Mouse (Mus musculus): ENCODE data around the gene Clk1. TPM values are rescaled to one million over a fixed set of nuclear protein-coding genes. Genes with fewer than 3 reads are reported as not detected.

The Clk1 gene
- polyA plus RNA-seq, 1 experiment from 2014 or later, result 159 TPM

DNA sequence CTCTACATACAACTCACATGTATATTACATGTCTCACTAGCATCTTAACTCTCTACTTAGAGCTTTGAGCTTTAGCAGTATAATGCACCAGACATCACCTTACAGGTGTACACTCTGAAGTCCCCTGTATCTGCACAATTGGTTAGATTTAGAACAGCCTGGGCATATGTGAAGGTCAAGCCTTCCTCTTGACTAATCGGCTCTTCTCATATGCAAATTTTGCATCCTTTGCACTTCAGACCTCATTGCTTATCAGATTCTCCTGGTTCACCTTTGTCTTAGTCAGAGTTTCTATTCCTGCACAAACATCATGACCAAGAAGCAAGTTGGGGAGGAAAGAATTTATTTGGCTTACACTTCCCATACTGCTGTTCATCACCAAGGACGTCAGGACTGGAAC, 54.1 kb downstream of the Clk1 start:
- H3K9me3 ChIP-seq, result no peaks in the 10 kb centered on the region
- no peak overlapping the region for H3K9ac ChIP-seq
- no peak overlapping the region for H3K27ac ChIP-seq
- 87% methylated on average over 2 of the region's 2 CpGs for WGBS
- no peaks in the 10 kb centered on the region for H3K36me3 ChIP-seq (replicated peaks)
- no peaks in the 10 kb centered on the region for H3K27me3 ChIP-seq
- ATAC-seq (ENCODE audit: low FRiP score), result no peak
- H3K4me1 ChIP-seq, result no peaks in the 10 kb centered on the region
- H3K4me3 ChIP-seq (replicated peaks), result no peak overlapping the region
- H3K4me2 ChIP-seq, result no peak overlapping the region

DNA sequence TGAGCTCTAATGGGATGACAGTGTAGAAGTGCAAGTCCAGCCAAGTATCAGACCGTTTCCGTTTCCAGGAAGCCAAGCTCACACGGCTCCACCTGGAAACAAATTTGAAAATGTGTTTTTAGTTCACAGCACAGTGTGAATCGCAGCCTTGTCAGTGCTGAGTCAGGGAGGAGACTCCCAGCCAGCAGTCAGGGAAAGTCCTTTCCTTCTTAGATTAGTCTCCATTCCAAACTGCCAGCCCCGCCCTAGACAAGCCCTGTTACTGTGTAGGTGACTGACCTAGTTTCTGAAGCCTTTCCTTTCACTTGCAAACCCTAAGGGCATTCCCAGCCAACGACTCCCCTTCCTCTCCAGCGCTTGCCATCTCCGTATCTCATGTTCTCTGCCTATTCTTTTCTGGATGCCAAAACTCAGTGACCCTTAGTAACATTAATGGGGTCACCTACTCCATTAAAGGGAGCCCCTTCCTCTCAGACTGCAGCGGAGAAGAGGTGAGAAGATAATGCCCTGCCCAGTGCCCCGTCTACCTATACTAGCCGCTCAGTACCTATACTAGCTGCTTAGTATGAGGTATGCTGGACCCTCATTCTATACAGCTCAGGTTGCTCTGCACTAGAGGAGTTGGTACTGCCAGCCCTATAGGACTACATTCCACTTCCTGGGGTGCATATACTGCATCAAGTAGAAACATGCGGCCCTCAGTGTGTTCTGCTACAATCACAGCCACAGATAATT, 57.0 kb downstream of the Clk1 start:
- H3K9me3 ChIP-seq, result no peaks in the 10 kb centered on the region
- no peaks in the 10 kb centered on the region for H3K27me3 ChIP-seq
- 87% methylated on average over 12 of the region's 12 CpGs for WGBS
- H3K9ac ChIP-seq, result no peak overlapping the region
- H3K4me1 ChIP-seq, result no peaks in the 10 kb centered on the region
- no peaks in the 10 kb centered on the region for H3K36me3 ChIP-seq (replicated peaks)
- H3K4me3 ChIP-seq (replicated peaks), result no peak overlapping the region
- H3K27ac ChIP-seq, result no peak overlapping the region
- ATAC-seq (ENCODE audit: low FRiP score), result no peak
- no peak overlapping the region for H3K4me2 ChIP-seq

DNA sequence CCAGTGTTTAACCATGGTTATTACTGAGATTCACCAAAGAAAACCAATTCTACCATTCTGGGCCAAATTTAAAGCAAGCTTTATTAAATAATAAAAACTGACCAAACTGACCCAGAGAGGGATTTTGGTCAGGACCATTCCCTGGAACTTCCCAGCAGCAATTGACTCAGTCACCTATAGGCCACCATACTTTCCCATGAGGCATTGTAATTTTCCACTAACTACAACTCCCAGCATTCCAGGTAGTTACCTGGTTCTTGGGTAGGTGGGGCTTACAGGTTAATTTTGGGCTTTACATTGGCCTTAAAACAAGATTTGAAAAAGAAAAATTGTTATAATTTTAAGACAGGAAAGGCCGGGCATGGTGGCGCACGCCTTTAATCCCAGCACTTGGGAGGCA, 58.0 kb downstream of the Clk1 start:
- H3K4me2 ChIP-seq, result no peak overlapping the region
- no peaks in the 10 kb centered on the region for H3K27me3 ChIP-seq
- no peak overlapping the region for H3K4me3 ChIP-seq (replicated peaks)
- no peak overlapping the region for H3K9ac ChIP-seq
- no peaks in the 10 kb centered on the region for H3K36me3 ChIP-seq (replicated peaks)
- ATAC-seq (ENCODE audit: low FRiP score), result no peak
- no peaks in the 10 kb centered on the region for H3K4me1 ChIP-seq
- no peaks in the 10 kb centered on the region for H3K9me3 ChIP-seq
- WGBS, result 97% methylated on average over 3 of the region's 3 CpGs
- no peak overlapping the region for H3K27ac ChIP-seq

DNA sequence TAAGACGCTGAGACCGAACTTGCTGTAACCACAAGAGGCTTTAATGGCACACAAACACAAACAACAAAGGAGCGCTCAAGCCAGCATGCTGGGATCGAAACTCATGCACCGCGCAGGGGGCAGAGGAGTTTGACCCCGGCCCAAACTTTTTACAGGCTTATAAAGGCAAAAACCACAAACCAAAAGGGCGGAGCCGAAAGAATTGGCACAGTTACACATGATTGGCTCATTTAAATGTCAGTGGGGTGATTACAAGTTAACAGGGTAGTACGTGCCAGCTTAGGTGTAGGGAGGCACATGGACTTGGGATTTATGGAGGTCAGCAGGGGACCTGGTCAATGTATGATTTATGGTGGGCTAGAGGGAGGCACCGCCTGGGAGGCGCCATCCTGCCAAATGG, 59.3 kb downstream of the Clk1 start:
- WGBS, result 96% methylated on average over 12 of the region's 12 CpGs

DNA sequence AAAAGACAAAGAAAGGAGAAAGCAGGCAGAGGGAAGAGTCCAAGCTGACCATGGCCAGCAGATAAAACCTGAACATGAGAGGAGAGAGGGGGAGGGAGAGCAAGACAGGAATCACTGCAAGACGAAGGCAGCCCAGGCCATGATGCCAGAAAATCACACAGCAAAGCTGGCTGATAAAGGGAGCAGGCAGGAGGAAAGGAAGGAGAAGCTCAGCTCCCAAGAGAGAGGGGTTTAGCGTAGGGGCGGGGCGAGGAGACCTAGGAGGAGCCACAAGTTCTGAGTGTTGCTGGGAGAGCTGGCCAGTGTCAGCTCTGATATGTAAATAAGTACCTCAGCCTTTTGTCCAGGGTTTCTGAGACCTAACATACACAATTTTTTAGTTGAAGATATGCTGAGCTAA, 61.6 kb downstream of the Clk1 start:
- Histone ChIP-seq H3K4me2 (no peak overlapping the region), H3K27me3 (no peaks in the 10 kb centered on the region), H3K36me3 (replicated peaks) (no peaks in the 10 kb centered on the region), H3K27ac (no peak overlapping the region), H3K9me3 (no peaks in the 10 kb centered on the region), H3K4me1 (no peaks in the 10 kb centered on the region), H3K4me3 (replicated peaks) (no peak overlapping the region), H3K9ac (no peak overlapping the region)
- WGBS, result 67% methylated on average over 4 of the region's 4 CpGs
- no peak for ATAC-seq (ENCODE audit: low FRiP score)

More for the DNA sequence above, 59.3 kb downstream of the Clk1 start:
- Histone ChIP-seq H3K4me2 (no peak overlapping the region), H3K36me3 (replicated peaks) (no peaks in the 10 kb centered on the region), H3K9ac (no peak overlapping the region), H3K4me3 (replicated peaks) (no peak overlapping the region), H3K27ac (no peak overlapping the region), H3K9me3 (no peaks in the 10 kb centered on the region), H3K4me1 (no peaks in the 10 kb centered on the region), H3K27me3 (no peaks in the 10 kb centered on the region)
- no peak for ATAC-seq (ENCODE audit: low FRiP score)

Other genes with a start within 250 kb of the Clk1 start
- not detected in 2 replicates for gene Aox4, start 213.7 kb downstream of the Clk1 start, polyA plus RNA-seq (2016; fragmentation: Nextera tagmentation; extraction: Ambion mirVana)
- gene Aox2, start 145.7 kb downstream of the Clk1 start, polyA plus RNA-seq (2016; fragmentation: Nextera tagmentation; extraction: Ambion mirVana), result 0.09 and 0.15 TPM in 2 replicates
- 509 and 526 TPM in 2 replicates for gene Bzw1, start 31.2 kb downstream of the Clk1 start, polyA plus RNA-seq (2016; fragmentation: Nextera tagmentation; extraction: Ambion mirVana)
- gene Nif3l1, start 21.1 kb upstream of the Clk1 start, polyA plus RNA-seq (2016; fragmentation: Nextera tagmentation; extraction: Ambion mirVana), result 57.9 and 65.0 TPM in 2 replicates
- gene Ppil3, start 21.4 kb upstream of the Clk1 start, polyA plus RNA-seq (2016; fragmentation: Nextera tagmentation; extraction: Ambion mirVana), result 47.5 and 49.4 TPM in 2 replicates
- gene Orc2, start 81.0 kb upstream of the Clk1 start, polyA plus RNA-seq (2016; fragmentation: Nextera tagmentation; extraction: Ambion mirVana), result 39.7 and 43.7 TPM in 2 replicates
- 10.2 and 11.2 TPM in 2 replicates for gene Fam126b, start 162.3 kb upstream of the Clk1 start, polyA plus RNA-seq (2016; fragmentation: Nextera tagmentation; extraction: Ambion mirVana)
- gene Ndufb3, start 162.3 kb upstream of the Clk1 start, polyA plus RNA-seq (2016; fragmentation: Nextera tagmentation; extraction: Ambion mirVana), result 168 and 170 TPM in 2 replicates